Mouse (Mus musculus): ENCODE measurements at regions not wholly inside any gene's neighbourhood (a gene's known extent, or its start where the extent isn't known, plus 50 kb on each side); places are given as distances from the start of the nearest gene placed in this dataset.

DNA sequence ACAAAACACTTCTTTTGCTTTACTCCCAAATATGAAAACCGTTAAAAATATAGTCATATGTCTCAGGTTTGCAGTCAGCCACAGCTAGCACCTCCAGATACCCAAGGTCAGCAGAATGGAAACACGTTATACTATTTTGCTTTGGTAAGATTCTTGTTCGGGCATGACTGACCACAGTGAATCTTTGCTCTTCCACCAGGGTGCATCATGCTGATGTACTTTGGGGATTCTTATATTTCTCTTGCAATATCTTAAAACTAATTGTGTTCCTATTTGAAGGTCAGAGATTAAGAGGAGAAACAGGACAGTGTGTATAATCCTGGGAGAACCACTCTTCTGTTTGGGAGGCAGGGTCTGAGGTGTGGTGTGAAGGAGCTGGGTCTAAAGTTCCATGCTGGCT is 481.7 kb downstream of the Hace1 start:
- Histone ChIP-seq H3K36me3 (ENCODE audit: control insufficient read depth, insufficient read depth, low read length) (no peaks in the 10 kb centered on the region), H3K27me3 (ENCODE audit: control insufficient read depth, insufficient read depth, low read length) (no peaks in the 10 kb centered on the region), H3K4me3 (ENCODE audit: control insufficient read depth, low read depth, low read length) (no peak overlapping the region), H3K27ac (ENCODE audit: control insufficient read depth, insufficient read depth, low read depth, low read length) (no peak overlapping the region), H3K4me1 (ENCODE audit: control insufficient read depth, insufficient read depth, low read length) (no peaks in the 10 kb centered on the region)
- TF ChIP-seq CTCF (IDR thresholded peaks at IDR 0.05; ENCODE audit: control insufficient read depth, insufficient read depth, insufficient replicate concordance, low read depth, low read length) (no peak), POLR2A (IDR thresholded peaks at IDR 0.05; ENCODE audit: control insufficient read depth, low read depth, low read length) (no peak)

DNA sequence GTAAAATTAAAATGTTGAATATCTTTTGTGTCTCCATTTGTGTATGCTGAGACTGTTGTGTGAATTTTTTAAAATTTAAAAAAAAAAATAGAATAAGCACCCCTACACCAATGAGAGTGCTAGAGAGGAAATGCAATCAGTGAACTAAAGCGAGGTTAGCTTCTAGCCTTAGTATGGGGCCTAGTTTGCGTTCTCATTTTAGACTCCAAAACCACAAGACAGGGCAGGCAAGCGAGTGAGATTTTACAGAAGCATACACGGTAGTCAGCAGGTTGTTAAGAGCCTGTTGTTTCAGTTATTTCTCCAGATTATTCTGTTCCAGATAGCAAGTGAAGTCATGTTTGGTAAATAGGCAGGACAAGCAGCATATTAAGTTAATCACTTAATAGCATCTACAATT is 486.2 kb downstream of the Hace1 start:
- Histone ChIP-seq H3K27me3 (ENCODE audit: control insufficient read depth, insufficient read depth, low read length) (no peaks in the 10 kb centered on the region), H3K4me3 (ENCODE audit: control insufficient read depth, low read depth, low read length) (no peak overlapping the region), H3K36me3 (ENCODE audit: control insufficient read depth, insufficient read depth, low read length) (no peaks in the 10 kb centered on the region), H3K4me1 (ENCODE audit: control insufficient read depth, insufficient read depth, low read length) (no peaks in the 10 kb centered on the region), H3K27ac (ENCODE audit: control insufficient read depth, insufficient read depth, low read depth, low read length) (no peak overlapping the region)
- TF ChIP-seq CTCF (IDR thresholded peaks at IDR 0.05; ENCODE audit: control insufficient read depth, insufficient read depth, insufficient replicate concordance, low read depth, low read length) (no peak), POLR2A (IDR thresholded peaks at IDR 0.05; ENCODE audit: control insufficient read depth, low read depth, low read length) (no peak)

- Histone ChIP-seq H3K36me3 (ENCODE audit: control insufficient read depth, insufficient read depth, low read length) (no peaks in the 10 kb centered on the region), H3K27ac (ENCODE audit: control insufficient read depth, insufficient read depth, low read depth, low read length) (no peak overlapping the region), H3K4me1 (ENCODE audit: control insufficient read depth, insufficient read depth, low read length) (no peaks in the 10 kb centered on the region), H3K4me3 (ENCODE audit: control insufficient read depth, low read depth, low read length) (no peak overlapping the region), H3K27me3 (ENCODE audit: control insufficient read depth, insufficient read depth, low read length) (no peaks in the 10 kb centered on the region)
- TF ChIP-seq POLR2A (IDR thresholded peaks at IDR 0.05; ENCODE audit: control insufficient read depth, low read depth, low read length), result no peak
- no peak for TF ChIP-seq CTCF (IDR thresholded peaks at IDR 0.05; ENCODE audit: control insufficient read depth, insufficient read depth, insufficient replicate concordance, low read depth, low read length)
Observed at GRCm38 (mm10) chr10:46070766-46071165, 493.1 kb downstream of the Hace1 start.

DNA sequence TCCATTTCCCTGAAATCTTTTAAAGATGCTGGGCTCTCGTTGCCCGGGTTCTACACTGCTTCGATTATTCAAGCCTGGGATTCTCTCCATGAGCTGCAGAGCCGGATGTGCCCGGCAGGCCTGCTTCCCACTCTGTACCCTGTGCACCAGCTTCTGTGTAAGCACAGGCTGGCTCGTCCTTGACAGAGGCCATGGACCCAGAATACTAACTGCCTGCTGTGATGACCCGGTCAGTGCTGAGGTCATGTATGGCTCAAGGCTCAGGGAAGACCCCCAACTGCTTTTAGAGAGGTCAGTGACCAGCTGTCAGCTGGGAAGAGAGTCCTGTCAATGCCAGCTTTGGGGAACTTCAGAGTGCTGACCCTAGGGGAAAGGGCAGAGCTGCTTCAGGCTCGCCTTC is 493.6 kb downstream of the Hace1 start:
- H3K4me1 ChIP-seq (ENCODE audit: control insufficient read depth, insufficient read depth, low read length), result no peaks in the 10 kb centered on the region
- no peaks in the 10 kb centered on the region for H3K36me3 ChIP-seq (ENCODE audit: control insufficient read depth, insufficient read depth, low read length)
- no peak overlapping the region for H3K27ac ChIP-seq (ENCODE audit: control insufficient read depth, insufficient read depth, low read depth, low read length)
- TF ChIP-seq POLR2A (IDR thresholded peaks at IDR 0.05; ENCODE audit: control insufficient read depth, low read depth, low read length) (no peak), CTCF (IDR thresholded peaks at IDR 0.05; ENCODE audit: control insufficient read depth, insufficient read depth, insufficient replicate concordance, low read depth, low read length) (no peak)
- H3K27me3 ChIP-seq (ENCODE audit: control insufficient read depth, insufficient read depth, low read length), result no peaks in the 10 kb centered on the region
- H3K4me3 ChIP-seq (ENCODE audit: control insufficient read depth, low read depth, low read length), result no peak overlapping the region

DNA sequence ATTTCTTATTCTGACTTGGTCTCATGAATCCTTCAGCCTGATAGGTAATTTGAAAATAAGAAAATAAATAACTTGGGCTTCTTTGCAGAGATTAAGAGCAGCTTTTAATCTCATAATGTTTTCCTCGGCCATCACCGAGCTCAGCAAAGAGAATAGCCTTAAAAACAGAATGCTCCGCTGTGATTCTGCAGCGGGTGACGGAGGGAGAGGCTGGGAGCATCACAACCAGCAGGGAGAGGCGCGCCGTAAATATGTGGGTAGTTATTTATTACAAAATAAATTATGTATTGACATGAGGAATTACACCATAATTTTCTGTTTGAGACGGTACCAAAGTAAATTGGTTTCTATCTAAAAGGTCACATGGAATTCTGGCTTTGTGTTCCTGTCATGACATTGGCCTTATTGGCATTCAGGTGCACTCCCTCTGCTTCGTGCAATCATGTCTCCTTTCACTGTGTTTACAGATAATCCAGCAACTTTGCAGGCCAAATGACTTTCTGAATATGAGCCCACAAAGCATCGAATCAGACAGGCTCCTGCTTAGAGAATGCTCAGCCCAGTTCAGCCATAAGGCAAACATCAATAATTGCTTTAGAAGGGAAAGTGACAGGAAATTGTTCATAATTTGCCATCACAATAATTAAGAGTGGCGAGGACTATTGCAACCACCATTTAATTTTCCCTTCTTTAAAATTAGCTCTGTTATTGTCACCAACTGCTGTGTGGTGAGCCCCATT is 494.4 kb downstream of the Hace1 start:
- H3K27ac ChIP-seq (ENCODE audit: control insufficient read depth, insufficient read depth, low read depth, low read length), result no peak overlapping the region
- H3K4me3 ChIP-seq (ENCODE audit: control insufficient read depth, low read depth, low read length), result no peak overlapping the region
- H3K4me1 ChIP-seq (ENCODE audit: control insufficient read depth, insufficient read depth, low read length), result no peaks in the 10 kb centered on the region
- H3K27me3 ChIP-seq (ENCODE audit: control insufficient read depth, insufficient read depth, low read length), result no peaks in the 10 kb centered on the region
- no peak for TF ChIP-seq POLR2A (IDR thresholded peaks at IDR 0.05; ENCODE audit: control insufficient read depth, low read depth, low read length)
- TF ChIP-seq CTCF (IDR thresholded peaks at IDR 0.05; ENCODE audit: control insufficient read depth, insufficient read depth, insufficient replicate concordance, low read depth, low read length), result no peak
- H3K36me3 ChIP-seq (ENCODE audit: control insufficient read depth, insufficient read depth, low read length), result no peaks in the 10 kb centered on the region

DNA sequence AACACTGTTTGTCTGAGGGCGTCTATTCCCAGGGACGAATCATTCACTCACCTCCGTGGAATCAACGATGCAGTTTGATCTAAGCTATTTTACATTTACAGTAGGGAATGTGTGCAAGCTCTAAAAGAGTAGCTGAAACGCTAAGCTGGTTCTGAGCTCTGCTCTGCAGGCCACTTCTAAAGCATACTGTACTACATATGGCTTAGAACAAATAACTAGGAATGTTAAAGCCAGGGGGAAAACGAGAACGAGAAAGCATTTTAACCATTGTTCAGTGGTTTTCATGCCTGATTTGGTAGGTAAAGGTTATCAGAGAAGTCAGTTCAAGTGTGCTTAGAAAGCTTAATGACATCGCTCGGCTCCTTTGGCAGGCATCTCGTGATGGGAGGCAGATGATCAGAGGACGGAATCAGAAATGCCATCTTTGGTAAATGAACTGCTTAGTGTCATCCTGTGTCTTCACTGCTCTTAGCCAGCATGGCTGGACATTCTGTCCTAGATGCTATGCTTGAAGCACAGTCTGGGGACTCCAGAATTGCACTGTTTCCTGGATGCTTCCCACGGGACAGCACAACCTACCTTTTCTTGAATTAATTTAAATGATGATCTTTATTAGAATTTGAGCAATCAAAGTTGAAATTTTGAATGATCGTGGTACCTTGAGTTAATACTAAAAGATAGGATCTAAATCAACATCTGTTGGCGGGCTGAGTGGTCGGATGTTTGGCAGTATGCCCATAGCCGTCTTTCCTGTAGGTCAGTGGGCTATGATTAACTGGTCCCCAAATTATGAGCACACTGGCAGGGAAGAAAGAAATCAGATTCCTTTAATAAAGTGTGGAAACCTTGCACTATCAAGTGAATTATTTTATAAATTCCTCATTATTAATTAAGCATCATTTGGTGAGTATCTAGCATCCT is 495.2 kb downstream of the Hace1 start:
- Histone ChIP-seq H3K36me3 (ENCODE audit: control insufficient read depth, insufficient read depth, low read length) (no peaks in the 10 kb centered on the region), H3K27ac (ENCODE audit: control insufficient read depth, insufficient read depth, low read depth, low read length) (no peak overlapping the region), H3K27me3 (ENCODE audit: control insufficient read depth, insufficient read depth, low read length) (no peaks in the 10 kb centered on the region), H3K4me3 (ENCODE audit: control insufficient read depth, low read depth, low read length) (no peak overlapping the region), H3K4me1 (ENCODE audit: control insufficient read depth, insufficient read depth, low read length) (no peaks in the 10 kb centered on the region)
- TF ChIP-seq CTCF (IDR thresholded peaks at IDR 0.05; ENCODE audit: control insufficient read depth, insufficient read depth, insufficient replicate concordance, low read depth, low read length), result no peak

DNA sequence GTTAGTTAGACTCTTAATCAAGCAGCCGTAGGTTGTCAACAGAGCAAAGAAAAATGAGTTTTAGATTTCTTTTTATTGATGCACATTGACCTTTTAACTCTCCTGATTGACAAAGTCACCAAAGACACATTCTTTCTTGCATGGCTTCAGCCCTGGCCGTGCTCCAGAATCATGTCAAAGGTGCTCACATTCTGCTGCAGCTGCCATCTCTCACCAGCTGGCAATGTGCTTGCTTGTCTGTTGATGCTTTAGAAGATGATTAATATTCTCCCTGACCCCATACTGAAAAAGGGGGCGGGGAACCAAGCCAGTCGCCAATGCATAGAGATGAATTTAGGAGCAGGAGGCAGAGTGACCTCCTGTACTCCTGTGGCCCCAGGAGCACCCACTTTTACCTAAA is 510.1 kb downstream of the Hace1 start:
- Histone ChIP-seq H3K4me3 (ENCODE audit: control insufficient read depth, low read depth, low read length) (no peak overlapping the region), H3K27me3 (ENCODE audit: control insufficient read depth, insufficient read depth, low read length) (no peaks in the 10 kb centered on the region), H3K4me1 (ENCODE audit: control insufficient read depth, insufficient read depth, low read length) (no peaks in the 10 kb centered on the region)

More for the DNA sequence above, 510.1 kb downstream of the Hace1 start:
- no peaks in the 10 kb centered on the region for H3K36me3 ChIP-seq (ENCODE audit: control insufficient read depth, insufficient read depth, low read length)
- H3K27ac ChIP-seq (ENCODE audit: control insufficient read depth, insufficient read depth, low read depth, low read length), result no peak overlapping the region
- no peak for TF ChIP-seq POLR2A (IDR thresholded peaks at IDR 0.05; ENCODE audit: control insufficient read depth, low read depth, low read length)
- TF ChIP-seq CTCF (IDR thresholded peaks at IDR 0.05; ENCODE audit: control insufficient read depth, insufficient read depth, insufficient replicate concordance, low read depth, low read length), result no peak
